Mouse (Mus musculus) myocyte (in vitro differentiated cells): ENCODE results near the gene Ganab. TPM values are rescaled to one million over a fixed set of nuclear protein-coding genes. Genes with fewer than 3 reads are reported as not detected.

Experiments
- H3K27me3 ChIP-seq: one replicate; pipeline ENCODE4 v1.6.1; 2011; ENCODE audit not compliant: control insufficient read depth, insufficient read depth, insufficient read length
- H3K36me3 ChIP-seq: one replicate; pipeline ENCODE4 v1.6.1; 2011; ENCODE audit not compliant: control insufficient read depth, insufficient read depth
- H3K4me2 ChIP-seq: one replicate; pipeline ENCODE4 v1.6.1; 2011; ENCODE audit warnings: low read depth, control low read depth
- H3K4me3 ChIP-seq: one replicate; pipeline ENCODE4 v1.5.1; 2011; ENCODE audit warnings: mild to moderate bottlenecking, control low read depth, moderate library complexity
- H3K79me2 ChIP-seq: one replicate; pipeline ENCODE4 v1.6.1; 2011; ENCODE audit not compliant: control insufficient read depth, insufficient read depth
- H3ac ChIP-seq: one replicate; pipeline ENCODE4 v1.6.1; 2011; ENCODE audit not compliant: control insufficient read depth, insufficient read length
- CEBPB ChIP-seq: IDR thresholded peaks from 2 replicates; pipeline ENCODE4 v1.6.1; 2011; ENCODE audit warnings: mild to moderate bottlenecking, moderate library complexity; ENCODE audit not compliant: poor library complexity, insufficient read depth, severe bottlenecking
- E2F4 ChIP-seq: IDR thresholded peaks from one replicate; pipeline ENCODE4 v1.6.1; 2011; ENCODE audit warnings: mild to moderate bottlenecking, control low read depth, moderate library complexity; ENCODE audit not compliant: insufficient read depth
- MAX ChIP-seq: IDR thresholded peaks from one replicate; pipeline ENCODE4 v1.6.1; 2011; ENCODE audit warnings: low read depth, mild to moderate bottlenecking, control low read depth
- MYOD1 ChIP-seq, 3 experiments: IDR thresholded peaks; one replicate each; pipeline ENCODE4 v1.6.1; 2011; ENCODE audit warnings: control low read depth in 2 of 3, low read depth in 2 of 3, mild to moderate bottlenecking in 2 of 3, moderate library complexity in 1 of 3; ENCODE audit not compliant: insufficient read length in 2 of 3, control insufficient read depth in 1 of 3
- MYOG ChIP-seq, 3 experiments: IDR thresholded peaks; one replicate each; pipeline ENCODE4 v1.6.1; 2011; ENCODE audit warnings: control low read depth in 2 of 3, low read depth in 2 of 3, mild to moderate bottlenecking in 2 of 3; ENCODE audit not compliant: insufficient read length in 2 of 3, control insufficient read depth in 1 of 3, insufficient read depth in 1 of 3
- POLR2A ChIP-seq: IDR thresholded peaks from one replicate; pipeline ENCODE4 v1.6.1; 2011; ENCODE audit warnings: low read depth, mild to moderate bottlenecking, control low read depth, moderate library complexity; ENCODE audit not compliant: insufficient read length
- POLR2AphosphoS2 ChIP-seq: IDR thresholded peaks from one replicate; pipeline ENCODE4 v1.6.1; 2011; ENCODE audit warnings: low read depth, control low read depth; ENCODE audit not compliant: insufficient read length
- REST ChIP-seq: IDR thresholded peaks from one replicate; pipeline ENCODE4 v1.6.1; 2011; ENCODE audit warnings: mild to moderate bottlenecking, control low read depth, moderate library complexity; ENCODE audit not compliant: insufficient read depth, insufficient read length
- SRF ChIP-seq: IDR thresholded peaks from one replicate; pipeline ENCODE4 v1.6.1; 2011; ENCODE audit warnings: low read depth; ENCODE audit not compliant: control insufficient read depth, insufficient read length
- TCF12 ChIP-seq: IDR thresholded peaks from one replicate; pipeline ENCODE4 v1.6.1; 2011; ENCODE audit warnings: mild to moderate bottlenecking, control low read depth; ENCODE audit not compliant: poor library complexity, insufficient read depth, severe bottlenecking
- TCF3 ChIP-seq: IDR thresholded peaks from one replicate; pipeline ENCODE4 v1.6.1; 2011; ENCODE audit warnings: low read depth, control low read depth; ENCODE audit not compliant: insufficient read length
- USF1 ChIP-seq: IDR thresholded peaks from one replicate; pipeline ENCODE4 v1.6.1; 2011; ENCODE audit warnings: low read depth, mild to moderate bottlenecking, control low read depth, moderate library complexity
- polyA plus RNA-seq: library from polyadenylated mRNA; unstranded; fragments of >200 nt; fragmentation: generic; extraction: Trizol; gene quantifications from one replicate; pipeline ENCODE4 v1.2.1, GENCODE M21; 2012; ENCODE audit warnings: missing spikeins

Gene Ganab
- polyA plus RNA-seq, 1 experiment, result 109 TPM

- TF ChIP-seq POLR2AphosphoS2, result no peak
- TF ChIP-seq E2F4, result no peak
- no peak for TF ChIP-seq TCF3
- TF ChIP-seq CEBPB, result no peak
- TF ChIP-seq REST, result no peak
- no peak for TF ChIP-seq MYOD1 (IDR thresholded peaks at IDR 0.05; ENCODE audit: control insufficient read depth in 1 of 3, insufficient read length in 2 of 3, low read depth in 2 of 3)
- TF ChIP-seq MAX, result no peak
- TF ChIP-seq MYOG (IDR thresholded peaks at IDR 0.05; ENCODE audit: control insufficient read depth in 1 of 3, insufficient read depth in 1 of 3, insufficient read length in 2 of 3, low read depth in 2 of 3), result no peak
- no peak for TF ChIP-seq USF1
- no peak for TF ChIP-seq TCF12
- no peak for TF ChIP-seq POLR2A
- TF ChIP-seq SRF, result no peak
- Histone ChIP-seq H3K36me3 (peaks cover 17% of the 10 kb centered on the region), H3K79me2 (peaks cover 64% of the 10 kb centered on the region), H3K4me2 (peak overlapping the region; percentile 92), H3ac (peak overlapping the region; percentile 10), H3K4me3 (peak overlapping the region; percentile 86), H3K27me3 (no peaks in the 10 kb centered on the region)
Measured at GRCm38 (mm10) chr19:8898576-8898975, 705 bp downstream of the Ganab start.

- peak overlapping the region; percentile 92 for H3K4me2 ChIP-seq
- peaks cover 22% of the 10 kb centered on the region for H3K36me3 ChIP-seq
- H3K79me2 ChIP-seq, result peaks cover 59% of the 10 kb centered on the region
- TF ChIP-seq E2F4 (no peak), TCF3 (no peak), MYOD1 (IDR thresholded peaks at IDR 0.05; ENCODE audit: control insufficient read depth in 1 of 3, insufficient read length in 2 of 3, low read depth in 2 of 3) (no peak), MYOG (IDR thresholded peaks at IDR 0.05; ENCODE audit: control insufficient read depth in 1 of 3, insufficient read depth in 1 of 3, insufficient read length in 2 of 3, low read depth in 2 of 3) (no peak), POLR2AphosphoS2 (no peak), CEBPB (no peak)
- no peaks in the 10 kb centered on the region for H3K27me3 ChIP-seq
- H3ac ChIP-seq, result peak overlapping the region; percentile 10
- peak overlapping the region; percentile 86 for H3K4me3 ChIP-seq
Measured at GRCm38 (mm10) chr19:8899079-8899478, 1.2 kb downstream of the Ganab start.

GRCm38 (mm10) chr19:8903412-8903811 is 5.5 kb downstream of the Ganab start:
- Histone ChIP-seq H3ac (no peak overlapping the region), H3K36me3 (peaks cover 39% of the 10 kb centered on the region), H3K4me3 (no peak overlapping the region), H3K79me2 (peaks cover 41% of the 10 kb centered on the region), H3K4me2 (no peak overlapping the region), H3K27me3 (no peaks in the 10 kb centered on the region)
- TF ChIP-seq REST, result no peak
- TF ChIP-seq POLR2AphosphoS2, result no peak
- no peak for TF ChIP-seq USF1
- TF ChIP-seq CEBPB, result no peak
- TF ChIP-seq TCF3, result no peak
- TF ChIP-seq MYOD1 (IDR thresholded peaks at IDR 0.05; ENCODE audit: control insufficient read depth in 1 of 3, insufficient read length in 2 of 3, low read depth in 2 of 3), result no peak
- no peak for TF ChIP-seq TCF12
- no peak for TF ChIP-seq E2F4
- TF ChIP-seq MAX, result no peak
- TF ChIP-seq MYOG (IDR thresholded peaks at IDR 0.05; ENCODE audit: control insufficient read depth in 1 of 3, insufficient read depth in 1 of 3, insufficient read length in 2 of 3, low read depth in 2 of 3), result no peak
- TF ChIP-seq POLR2A, result no peak
- TF ChIP-seq SRF, result no peak

GRCm38 (mm10) chr19:8908531-8908930 is 10.7 kb downstream of the Ganab start:
- Histone ChIP-seq H3K4me3 (no peak overlapping the region), H3K79me2 (no peaks in the 10 kb centered on the region), H3ac (no peak overlapping the region), H3K4me2 (no peak overlapping the region), H3K27me3 (no peaks in the 10 kb centered on the region), H3K36me3 (peaks cover 67% of the 10 kb centered on the region)
- TF ChIP-seq SRF, result no peak

GRCm38 (mm10) chr19:8911810-8912209 is 13.9 kb downstream of the Ganab start:
- Histone ChIP-seq H3K27me3 (no peaks in the 10 kb centered on the region), H3K79me2 (no peaks in the 10 kb centered on the region), H3K4me2 (no peak overlapping the region), H3K4me3 (no peak overlapping the region), H3K36me3 (peaks cover 78% of the 10 kb centered on the region), H3ac (no peak overlapping the region)
- TF ChIP-seq TCF12, result no peak
- no peak for TF ChIP-seq POLR2A
- TF ChIP-seq E2F4, result no peak
- TF ChIP-seq MYOG (IDR thresholded peaks at IDR 0.05; ENCODE audit: control insufficient read depth in 1 of 3, insufficient read depth in 1 of 3, insufficient read length in 2 of 3, low read depth in 2 of 3), result no peak
- TF ChIP-seq TCF3, result no peak
- TF ChIP-seq POLR2AphosphoS2, result no peak
- TF ChIP-seq MYOD1 (IDR thresholded peaks at IDR 0.05; ENCODE audit: control insufficient read depth in 1 of 3, insufficient read length in 2 of 3, low read depth in 2 of 3), result no peak
- no peak for TF ChIP-seq REST
- TF ChIP-seq CEBPB, result no peak
- TF ChIP-seq MAX, result no peak
- no peak for TF ChIP-seq SRF
- no peak for TF ChIP-seq USF1
